Mouse (Mus musculus): ENCODE results near the gene Zfp652. TPM values are rescaled to one million over a fixed set of nuclear protein-coding genes. Genes with fewer than 3 reads are reported as not detected.

Zfp652 gene
- polyA plus RNA-seq, 1 experiment: 40.4 TPM

- 41% methylated on average over 8 of the region's 8 CpGs for WGBS
- Histone ChIP-seq H3K4me1 (ENCODE audit: control insufficient read depth, insufficient read depth, low read length) (peaks cover 17% of the 10 kb centered on the region; the same call in 1 of the 2 replicates), H3K4me3 (replicated peaks; ENCODE audit: extremely low read depth, low read depth, low read length) (no peak overlapping the region)
- no peak for TF ChIP-seq POLR2A (IDR thresholded peaks at IDR 0.05; ENCODE audit: borderline replicate concordance, extremely low read depth, low read depth, low read length)
- TF ChIP-seq CTCF (IDR thresholded peaks at IDR 0.05; ENCODE audit: insufficient read depth, low read length): no peak
- DNase-seq: no peak
Measured at GRCm38 (mm10) chr11:95789451-95789891, 77.0 kb downstream of the Zfp652 start.

GRCm38 (mm10) chr11:95791787-95792186 lies 79.3 kb downstream of the Zfp652 start:
- 90% methylated on average over 13 of the region's 13 CpGs for WGBS
- Histone ChIP-seq H3K4me3 (replicated peaks; ENCODE audit: extremely low read depth, low read depth, low read length) (no peak overlapping the region), H3K4me1 (ENCODE audit: control insufficient read depth, insufficient read depth, low read length) (peaks cover 23% of the 10 kb centered on the region)
- DNase-seq: no peak
- no peak for TF ChIP-seq POLR2A (IDR thresholded peaks at IDR 0.05; ENCODE audit: borderline replicate concordance, extremely low read depth, low read depth, low read length)
- no peak for TF ChIP-seq CTCF (IDR thresholded peaks at IDR 0.05; ENCODE audit: insufficient read depth, low read length)

GRCm38 (mm10) chr11:95792950-95793509 lies 80.6 kb downstream of the Zfp652 start:
- WGBS: 91% methylated on average over 8 of the region's 8 CpGs
- no peak for DNase-seq

GRCm38 (mm10) chr11:95794201-95794600 lies 81.7 kb downstream of the Zfp652 start:
- H3K4me3 ChIP-seq (replicated peaks; ENCODE audit: extremely low read depth, low read depth, low read length): no peak overlapping the region
- H3K4me1 ChIP-seq (ENCODE audit: control insufficient read depth, insufficient read depth, low read length): peaks cover 20% of the 10 kb centered on the region
- DNase-seq: no peak
- WGBS: 38% methylated on average over 5 of the region's 5 CpGs
- TF ChIP-seq CTCF (IDR thresholded peaks at IDR 0.05; ENCODE audit: insufficient read depth, low read length) (no peak), POLR2A (IDR thresholded peaks at IDR 0.05; ENCODE audit: borderline replicate concordance, extremely low read depth, low read depth, low read length) (no peak)

More at GRCm38 (mm10) chr11:95792950-95793509, 80.6 kb downstream of the Zfp652 start:
- Histone ChIP-seq H3K4me3 (replicated peaks; ENCODE audit: extremely low read depth, low read depth, low read length) (no peak overlapping the region), H3K4me1 (ENCODE audit: control insufficient read depth, insufficient read depth, low read length) (peaks cover 23% of the 10 kb centered on the region)
- TF ChIP-seq POLR2A (IDR thresholded peaks at IDR 0.05; ENCODE audit: borderline replicate concordance, extremely low read depth, low read depth, low read length): no peak
- TF ChIP-seq CTCF (IDR thresholded peaks at IDR 0.05; ENCODE audit: insufficient read depth, low read length): no peak

GRCm38 (mm10) chr11:95795582-95795981 lies 83.1 kb downstream of the Zfp652 start:
- Histone ChIP-seq H3K4me1 (ENCODE audit: control insufficient read depth, insufficient read depth, low read length) (peaks cover 11% of the 10 kb centered on the region), H3K4me3 (replicated peaks; ENCODE audit: extremely low read depth, low read depth, low read length) (no peak overlapping the region)
- WGBS: 32% methylated on average over 5 of the region's 5 CpGs
- no peak for TF ChIP-seq CTCF (IDR thresholded peaks at IDR 0.05; ENCODE audit: insufficient read depth, low read length)
- no peak for TF ChIP-seq POLR2A (IDR thresholded peaks at IDR 0.05; ENCODE audit: borderline replicate concordance, extremely low read depth, low read depth, low read length)
- DNase-seq: no peak

GRCm38 (mm10) chr11:95805010-95805409 lies 92.5 kb downstream of the Zfp652 start:
- Histone ChIP-seq H3K4me1 (ENCODE audit: control insufficient read depth, insufficient read depth, low read length) (peaks cover 2% of the 10 kb centered on the region; the same call in 1 of the 2 replicates), H3K4me3 (replicated peaks; ENCODE audit: extremely low read depth, low read depth, low read length) (no peak overlapping the region)
- DNase-seq: no peak
- 64% methylated on average over 5 of the region's 5 CpGs for WGBS
- TF ChIP-seq CTCF (IDR thresholded peaks at IDR 0.05; ENCODE audit: insufficient read depth, low read length): no peak
- no peak for TF ChIP-seq POLR2A (IDR thresholded peaks at IDR 0.05; ENCODE audit: borderline replicate concordance, extremely low read depth, low read depth, low read length)

GRCm38 (mm10) chr11:95805527-95805926 lies 93.1 kb downstream of the Zfp652 start:
- TF ChIP-seq POLR2A (IDR thresholded peaks at IDR 0.05; ENCODE audit: borderline replicate concordance, extremely low read depth, low read depth, low read length) (no peak), CTCF (IDR thresholded peaks at IDR 0.05; ENCODE audit: insufficient read depth, low read length) (no peak)
- WGBS: 34% methylated on average over 3 of the region's 3 CpGs
- peaks cover 2% of the 10 kb centered on the region; the same call in 1 of the 2 replicates for H3K4me1 ChIP-seq (ENCODE audit: control insufficient read depth, insufficient read depth, low read length)
- no peak overlapping the region for H3K4me3 ChIP-seq (replicated peaks; ENCODE audit: extremely low read depth, low read depth, low read length)
- DNase-seq: no peak

- TF ChIP-seq POLR2A (IDR thresholded peaks at IDR 0.05; ENCODE audit: borderline replicate concordance, extremely low read depth, low read depth, low read length): no peak
- no peak for TF ChIP-seq CTCF (IDR thresholded peaks at IDR 0.05; ENCODE audit: insufficient read depth, low read length)
- peaks cover 2% of the 10 kb centered on the region; the same call in 1 of the 2 replicates for H3K4me1 ChIP-seq (ENCODE audit: control insufficient read depth, insufficient read depth, low read length)
Measured at GRCm38 (mm10) chr11:95807884-95808283, 95.4 kb downstream of the Zfp652 start.

GRCm38 (mm10) chr11:95808448-95809011 lies 96.1 kb downstream of the Zfp652 start:
- TF ChIP-seq CTCF (IDR thresholded peaks at IDR 0.05; ENCODE audit: insufficient read depth, low read length): no peak
- Histone ChIP-seq H3K4me3 (replicated peaks; ENCODE audit: extremely low read depth, low read depth, low read length) (no peak overlapping the region), H3K4me1 (ENCODE audit: control insufficient read depth, insufficient read depth, low read length) (peaks cover 2% of the 10 kb centered on the region; the same call in 1 of the 2 replicates)
- DNase-seq: no peak
- 26% methylated on average over 5 of the region's 5 CpGs for WGBS

More at GRCm38 (mm10) chr11:95807884-95808283, 95.4 kb downstream of the Zfp652 start:
- H3K4me3 ChIP-seq (replicated peaks; ENCODE audit: extremely low read depth, low read depth, low read length): no peak overlapping the region
- DNase-seq: no peak
- 96% methylated on average over 5 of the region's 5 CpGs for WGBS

- 47% methylated on average over 5 of the region's 5 CpGs for WGBS
- no peak overlapping the region for H3K4me3 ChIP-seq (replicated peaks; ENCODE audit: extremely low read depth, low read depth, low read length)
- TF ChIP-seq CTCF (IDR thresholded peaks at IDR 0.05; ENCODE audit: insufficient read depth, low read length): no peak
- TF ChIP-seq POLR2A (IDR thresholded peaks at IDR 0.05; ENCODE audit: borderline replicate concordance, extremely low read depth, low read depth, low read length): no peak
- no peak for DNase-seq
- peaks cover 2% of the 10 kb centered on the region; the same call in 1 of the 2 replicates for H3K4me1 ChIP-seq (ENCODE audit: control insufficient read depth, insufficient read depth, low read length)
Measured at GRCm38 (mm10) chr11:95809603-95810002, 97.1 kb downstream of the Zfp652 start.

Measured in lung, adult 2 months (tissue).